Mouse (Mus musculus) neural tube, embryonic 13.5 days (tissue): ENCODE results near the gene Eppin. TPM values are rescaled to one million over a fixed set of nuclear protein-coding genes. Genes with fewer than 3 reads are reported as not detected.
"Not testable (repeated sequence)": the region's sequence is repeated elsewhere in the genome, so short reads cannot be mapped to it uniquely, and the experiment has no call there.

Experiments
- ATAC-seq: fragments of 200-750 bp; cut with Nextera tagmentation; 2 replicates; pipeline ENCODE4 v1.8.0; 2017; ENCODE audit warnings: low read depth, mild to moderate bottlenecking, moderate TSS enrichment, moderate library complexity
- H3K27ac ChIP-seq: fragments of 300-500 bp; sonication (generic); replicated peaks from 2 replicates; pipeline ENCODE4 v1.5.1; 2015; ENCODE audit warnings: moderate library complexity, mild to moderate bottlenecking, inconsistent platforms
- H3K27me3 ChIP-seq: fragments of 300-500 bp; sonication (generic); 2 replicates; pipeline ENCODE4 v1.6.1; 2015; ENCODE audit warnings: mild to moderate bottlenecking, inconsistent platforms
- H3K36me3 ChIP-seq: fragments of 300-500 bp; sonication (generic); 2 replicates; pipeline ENCODE4 v1.6.1; 2015; ENCODE audit warnings: mild to moderate bottlenecking, inconsistent platforms
- H3K4me1 ChIP-seq: fragments of 300-500 bp; sonication (generic); replicated peaks from 2 replicates; pipeline ENCODE4 v1.6.1; 2015; ENCODE audit warnings: inconsistent platforms
- H3K4me2 ChIP-seq: fragments of 300-500 bp; sonication (generic); 2 replicates; pipeline ENCODE4 v1.6.1; 2015; ENCODE audit warnings: inconsistent platforms, mild to moderate bottlenecking, moderate library complexity
- H3K4me3 ChIP-seq: fragments of 300-500 bp; sonication (generic); 2 replicates; pipeline ENCODE4 v1.5.1; 2015; ENCODE audit warnings: mild to moderate bottlenecking, inconsistent platforms
- H3K9ac ChIP-seq: fragments of 300-500 bp; sonication (generic); 2 replicates; pipeline ENCODE4 v1.6.1; 2015; ENCODE audit warnings: moderate library complexity, mild to moderate bottlenecking, inconsistent platforms
- H3K9me3 ChIP-seq: fragments of 300-500 bp; sonication (generic); 2 replicates; pipeline ENCODE4 v1.6.1; 2016; ENCODE audit warnings: inconsistent platforms
- WGBS: fragments of 180-500 bp; shearing (Covaris S2); methylation state at CpG from one replicate; pipeline ENCODE4 v1.1.7; 2015; 5-methylcytosine and 5-hydroxymethylcytosine counted together
- polyA plus RNA-seq: library from polyadenylated mRNA; unstranded; fragments of >200 nt; fragmentation: Nextera tagmentation; extraction: Ambion mirVana; gene quantifications from 2 replicates; pipeline ENCODE4 v1.2.1, GENCODE M21; 2015

Gene Eppin
- not detected in 2 replicates for polyA plus RNA-seq

DNA sequence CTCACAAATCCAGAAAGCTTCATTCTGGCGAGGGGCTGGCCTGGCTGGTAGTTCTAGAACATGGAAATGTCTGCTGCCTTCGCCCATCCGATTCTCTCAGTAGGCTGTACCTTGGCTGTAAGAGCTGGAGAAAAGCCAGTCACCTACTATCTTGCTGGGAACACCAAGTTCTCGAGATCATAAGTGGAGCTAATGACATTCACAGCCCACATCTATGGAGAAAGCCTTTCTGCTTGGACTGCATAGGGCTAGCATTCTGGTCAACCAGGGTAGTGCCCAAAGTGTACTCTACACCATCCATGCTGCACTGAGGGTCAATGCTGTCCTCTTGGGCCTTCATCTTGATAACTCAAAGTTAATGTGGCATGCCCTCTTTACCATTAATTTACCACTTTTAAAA, at the start of gene Eppin:
TSS of gene Eppin (minus strand) at position 101 of the 400 bp plus-strand sequence.
- no peaks in the 10 kb centered on the region for H3K27me3 ChIP-seq
- no peak within 1 kb of the TSS for H3K4me2 ChIP-seq
- no peak within 1 kb of the TSS for H3K27ac ChIP-seq
- no peaks in the 10 kb centered on the region for H3K9me3 ChIP-seq
- 0 out of 2 replicates have a peak, but pooled peaks cover 3% of the 10 kb centered on the region for H3K4me1 ChIP-seq
- H3K9ac ChIP-seq = no peak within 1 kb of the TSS
- no peak within 1 kb of the TSS for H3K4me3 ChIP-seq
- ATAC-seq = no peak
- no peaks in the 10 kb centered on the region for H3K36me3 ChIP-seq
- 86% methylated on average over 4 of the region's 4 CpGs for WGBS

DNA sequence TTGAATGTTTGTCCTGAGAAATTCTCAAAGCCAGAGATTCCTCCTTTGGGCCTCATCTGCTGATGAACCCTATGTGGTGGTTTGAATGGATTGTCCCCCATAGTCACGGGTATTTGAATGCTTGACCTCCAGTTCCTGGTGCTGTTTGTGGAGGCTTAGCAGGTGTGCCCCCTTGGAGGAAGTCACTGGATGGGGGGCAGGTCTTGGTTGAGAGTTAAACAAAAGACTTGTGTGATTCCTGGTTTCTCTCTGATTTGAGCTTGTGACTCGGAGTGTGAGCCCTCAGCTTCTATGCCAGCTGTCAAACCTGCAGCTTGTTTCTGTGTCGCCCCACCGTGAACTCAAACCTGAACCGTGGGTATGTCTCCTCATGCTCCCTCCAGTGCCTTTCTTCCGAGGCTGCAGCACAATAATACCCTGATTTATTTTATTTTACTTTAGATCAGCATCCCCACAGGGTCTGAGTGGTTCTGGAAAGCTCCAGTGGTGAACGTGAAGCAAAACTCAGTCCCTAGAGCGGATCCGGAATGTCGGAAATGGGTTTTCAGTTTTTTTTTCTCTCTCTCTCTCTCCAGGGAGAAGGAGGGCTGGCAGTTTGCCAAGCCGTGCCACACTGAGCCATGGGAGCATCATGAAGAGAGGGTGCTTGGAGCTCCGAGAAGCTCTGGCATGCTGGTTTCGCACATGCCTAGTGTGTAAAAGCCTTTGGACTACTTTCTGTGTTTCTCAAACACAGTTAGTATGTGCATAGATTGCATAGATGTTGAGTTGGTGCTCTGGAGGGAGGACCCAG, 48.7 kb upstream of the Eppin start:
- H3K4me2 ChIP-seq = no peak overlapping the region
- H3K27me3 ChIP-seq = no peaks in the 10 kb centered on the region
- H3K9ac ChIP-seq = no peak overlapping the region
- WGBS = 74% methylated on average over 13 of the region's 13 CpGs
- H3K36me3 ChIP-seq = no peaks in the 10 kb centered on the region
- H3K4me1 ChIP-seq = no peaks in the 10 kb centered on the region
- no peak overlapping the region for H3K4me3 ChIP-seq
- ATAC-seq = no peak
- H3K27ac ChIP-seq = no peak overlapping the region
- H3K9me3 ChIP-seq = no peaks in the 10 kb centered on the region

DNA sequence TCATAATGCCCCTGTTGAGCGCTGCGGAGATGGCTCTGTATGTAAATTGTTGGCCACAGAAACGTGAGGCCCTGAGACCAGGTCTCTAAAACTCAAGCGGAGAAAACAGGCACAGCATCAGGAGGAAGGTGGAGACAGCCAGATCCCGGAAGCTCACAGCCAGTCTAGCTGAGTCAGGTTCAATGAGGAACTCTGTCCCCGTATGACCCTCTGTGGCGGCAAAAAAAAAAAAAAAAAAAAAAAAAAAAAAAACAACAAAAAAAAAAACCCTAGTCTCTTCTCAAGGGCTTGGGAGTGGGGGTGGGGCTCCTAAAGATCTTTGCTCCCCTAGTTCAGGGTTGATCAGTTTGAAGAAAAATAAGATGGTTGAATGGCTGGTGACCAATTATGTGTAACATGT, 47.7 kb upstream of the Eppin start:
- no peak overlapping the region for H3K4me2 ChIP-seq
- no peak overlapping the region for H3K9ac ChIP-seq
- H3K4me3 ChIP-seq = no peak overlapping the region
- no peaks in the 10 kb centered on the region for H3K9me3 ChIP-seq
- H3K36me3 ChIP-seq = no peaks in the 10 kb centered on the region
- H3K27me3 ChIP-seq = no peaks in the 10 kb centered on the region
- no peaks in the 10 kb centered on the region for H3K4me1 ChIP-seq
- ATAC-seq = no peak
- H3K27ac ChIP-seq = no peak overlapping the region
- WGBS = 70% methylated on average over 7 of the region's 7 CpGs

DNA sequence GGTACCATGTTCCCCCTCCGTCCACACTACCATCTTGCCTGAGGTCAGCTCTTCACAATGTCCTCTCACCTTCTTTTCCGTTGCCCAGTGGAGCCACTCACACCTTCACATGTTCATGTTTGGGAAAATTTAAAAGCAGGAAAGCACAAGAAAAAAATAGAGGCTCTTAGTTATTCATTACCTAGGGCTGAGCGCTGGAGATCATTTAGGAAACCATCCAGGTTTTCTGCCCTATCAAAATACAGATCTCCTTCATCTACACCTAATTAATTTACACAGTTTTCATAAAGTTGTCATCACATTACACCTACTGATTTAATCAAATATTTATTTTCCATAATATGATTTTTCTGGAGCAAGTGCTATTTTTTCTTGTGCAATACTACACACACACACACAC, 45.3 kb upstream of the Eppin start, which contains the start of gene Wfdc16:
TSS of gene Wfdc16 (minus strand) at position 101 of the 400 bp plus-strand sequence.
- H3K27ac ChIP-seq = no peak within 1 kb of the TSS
- no peaks in the 10 kb centered on the region for H3K4me1 ChIP-seq
- H3K27me3 ChIP-seq = no peaks in the 10 kb centered on the region
- no peaks in the 10 kb centered on the region for H3K9me3 ChIP-seq
- H3K36me3 ChIP-seq = no peaks in the 10 kb centered on the region
- H3K9ac ChIP-seq = no peak within 1 kb of the TSS
- WGBS = 90% methylated on average over 3 of the region's 3 CpGs
- no peak within 1 kb of the TSS for H3K4me2 ChIP-seq
- no peak within 1 kb of the TSS for H3K4me3 ChIP-seq
- ATAC-seq = no peak

DNA sequence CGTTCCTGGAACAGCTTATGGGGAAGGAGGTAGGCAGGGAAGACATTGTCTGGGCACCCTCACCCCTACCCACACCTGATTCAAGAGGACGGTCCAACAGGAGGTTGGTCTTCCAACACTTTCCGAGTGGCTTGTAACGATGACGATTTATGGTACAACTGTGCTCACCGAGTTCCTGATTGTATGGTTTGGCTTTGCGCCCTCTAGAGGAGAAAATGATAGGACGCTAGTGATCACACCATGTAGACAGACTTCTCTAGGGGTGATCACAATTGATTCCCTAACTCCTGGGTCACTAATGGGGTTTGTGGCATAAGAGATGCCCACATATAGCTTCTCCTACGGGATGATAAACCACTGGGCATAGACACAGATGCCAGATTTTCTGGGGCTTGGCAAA, 41.9 kb upstream of the Eppin start:
- H3K4me1 ChIP-seq = no peaks in the 10 kb centered on the region
- H3K4me3 ChIP-seq = no peak overlapping the region
- H3K27me3 ChIP-seq = no peaks in the 10 kb centered on the region
- no peak overlapping the region for H3K27ac ChIP-seq
- no peaks in the 10 kb centered on the region for H3K36me3 ChIP-seq
- no peaks in the 10 kb centered on the region for H3K9me3 ChIP-seq
- no peak overlapping the region for H3K9ac ChIP-seq
- no peak for ATAC-seq
- WGBS = 80% methylated on average over 9 of the region's 9 CpGs
- no peak overlapping the region for H3K4me2 ChIP-seq

DNA sequence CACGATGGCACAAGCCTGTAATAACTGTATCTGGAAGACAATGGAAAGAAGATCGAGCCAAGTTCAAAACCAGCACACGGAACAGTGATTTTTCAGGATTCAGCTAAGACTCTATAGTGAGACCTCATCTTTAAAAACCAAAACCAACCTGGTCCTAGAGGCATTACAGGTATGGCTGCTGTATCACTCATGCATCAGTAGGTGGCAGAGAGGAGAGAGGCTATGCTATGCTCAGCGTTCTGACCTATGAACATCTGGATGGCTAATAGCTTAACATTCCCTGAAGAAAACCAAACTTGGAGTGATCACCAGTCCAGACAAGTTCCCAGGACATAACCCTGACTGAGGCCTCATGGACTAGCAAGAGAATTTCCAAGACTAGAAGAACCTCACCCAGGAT, 28.4 kb upstream of the Eppin start:
- no peak overlapping the region for H3K27ac ChIP-seq
- H3K4me3 ChIP-seq = no peak overlapping the region
- 84% methylated on average over 4 of the region's 4 CpGs for WGBS
- no peak overlapping the region for H3K4me2 ChIP-seq
- no peaks in the 10 kb centered on the region for H3K27me3 ChIP-seq
- ATAC-seq = no peak
- no peaks in the 10 kb centered on the region for H3K9me3 ChIP-seq
- no peaks in the 10 kb centered on the region for H3K4me1 ChIP-seq
- no peaks in the 10 kb centered on the region for H3K36me3 ChIP-seq
- H3K9ac ChIP-seq = no peak overlapping the region

DNA sequence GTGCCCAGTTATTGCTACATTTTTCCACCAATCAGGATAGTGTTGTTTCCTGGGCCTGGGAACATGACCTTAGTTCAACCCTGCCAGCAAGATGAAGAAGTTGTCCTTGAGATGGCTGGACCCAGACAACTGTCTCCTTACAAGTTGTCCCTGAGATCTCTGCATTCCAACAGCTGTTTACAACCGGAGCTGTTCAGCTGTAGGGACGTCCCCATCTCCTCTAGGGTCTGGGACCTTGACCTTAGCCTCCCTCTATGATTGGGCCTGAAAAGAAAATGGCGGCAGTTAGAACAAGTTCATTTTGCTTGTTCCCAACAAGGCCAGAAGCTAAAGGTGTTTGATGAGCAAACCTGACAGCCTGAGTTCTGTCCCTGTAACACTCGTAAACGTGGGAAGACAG, 25.7 kb upstream of the Eppin start:
- H3K4me3 ChIP-seq = no peak overlapping the region
- H3K27ac ChIP-seq = no peak overlapping the region
- H3K4me2 ChIP-seq = no peak overlapping the region
- no peaks in the 10 kb centered on the region for H3K4me1 ChIP-seq
- H3K9me3 ChIP-seq = no peaks in the 10 kb centered on the region
- H3K9ac ChIP-seq = no peak overlapping the region
- no peaks in the 10 kb centered on the region for H3K36me3 ChIP-seq
- no peaks in the 10 kb centered on the region for H3K27me3 ChIP-seq
- no peak for ATAC-seq
- WGBS = 76% methylated on average over 5 of the region's 5 CpGs

DNA sequence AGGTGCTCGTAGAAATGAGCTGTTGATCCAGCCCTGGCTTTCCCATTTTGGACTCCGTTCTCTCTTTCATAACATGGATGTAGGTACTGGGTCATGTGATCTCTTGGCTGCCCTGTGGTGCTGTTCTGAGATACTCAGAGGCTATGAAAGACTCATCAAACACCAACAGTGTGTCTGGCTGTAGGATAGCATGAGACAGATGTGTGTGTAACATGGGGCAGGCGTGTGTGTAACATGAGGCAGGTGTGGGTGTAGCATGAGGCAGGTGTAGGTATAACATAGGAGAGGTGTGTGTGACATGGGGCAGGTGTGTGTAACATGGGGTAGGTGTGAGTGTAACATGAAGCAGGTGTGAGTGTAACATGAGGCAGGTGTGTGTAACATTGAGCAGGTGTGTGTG, 22.0 kb upstream of the Eppin start:
- WGBS = 91% methylated on average over 3 of the region's 3 CpGs
- Histone ChIP-seq H3K27ac (no peak overlapping the region), H3K4me3 (no peak overlapping the region), H3K27me3 (no peaks in the 10 kb centered on the region), H3K4me1 (no peaks in the 10 kb centered on the region), H3K4me2 (no peak overlapping the region), H3K9ac (no peak overlapping the region), H3K36me3 (no peaks in the 10 kb centered on the region), H3K9me3 (no peaks in the 10 kb centered on the region)
- ATAC-seq = no peak

DNA sequence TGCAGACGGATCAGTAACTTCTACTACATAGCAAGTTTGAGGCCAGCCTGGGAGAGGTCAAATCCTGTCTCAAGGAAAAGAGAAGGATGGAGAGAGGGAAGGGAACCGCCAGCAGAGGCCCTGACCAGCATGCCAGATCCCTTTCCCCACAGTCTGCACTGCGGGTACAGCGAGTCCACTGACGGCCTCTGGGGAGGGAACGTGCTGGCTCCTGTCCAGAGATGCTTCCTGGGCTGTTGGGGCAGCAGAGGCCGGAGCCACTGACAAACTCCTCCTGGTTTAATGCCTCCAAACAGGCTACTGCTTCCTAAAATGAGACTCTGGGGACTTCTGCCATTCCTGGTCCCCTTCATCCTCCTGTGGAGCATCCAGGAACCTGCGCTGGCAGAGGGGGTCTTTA, 20.1 kb upstream of the Eppin start, which contains the start of the genes Wfdc6b and Wfdc8:
TSS of gene Wfdc6b (plus strand) at position 52 of the 400 bp plus-strand sequence.
TSS of gene Wfdc8 (minus strand) at position 156 of the 400 bp plus-strand sequence.
- not testable (repeated sequence) for H3K4me1 ChIP-seq, H3K9ac ChIP-seq, H3K27me3 ChIP-seq, H3K4me3 ChIP-seq, H3K4me2 ChIP-seq, H3K9me3 ChIP-seq, H3K36me3 ChIP-seq, H3K27ac ChIP-seq, ATAC-seq
- WGBS = 59% methylated on average over 8 of the region's 8 CpGs

DNA sequence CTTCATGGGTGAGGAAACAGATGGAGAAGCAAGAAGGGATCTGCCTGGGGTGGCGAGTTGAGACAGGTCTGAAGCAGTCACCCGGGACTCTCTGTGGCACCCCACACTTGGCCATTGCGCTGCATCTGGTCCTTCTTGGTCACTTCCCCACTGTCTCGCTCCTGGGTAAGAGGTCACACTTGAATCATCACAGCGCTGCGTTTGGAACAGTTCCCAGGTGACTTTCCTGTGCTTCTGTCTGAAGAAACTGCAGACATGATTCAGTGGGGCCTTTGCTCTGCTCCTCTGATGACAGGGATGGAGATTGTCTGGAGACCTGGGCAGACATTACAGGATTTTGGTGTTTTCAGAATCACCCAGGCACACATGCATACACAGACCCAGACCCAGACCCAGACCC, 15.4 kb upstream of the Eppin start:
- H3K9me3 ChIP-seq = no peaks in the 10 kb centered on the region
- no peak overlapping the region for H3K4me3 ChIP-seq
- H3K36me3 ChIP-seq = no peaks in the 10 kb centered on the region
- no peak for ATAC-seq
- 81% methylated on average over 6 of the region's 6 CpGs for WGBS
- no peaks in the 10 kb centered on the region for H3K27me3 ChIP-seq
- H3K4me2 ChIP-seq = no peak overlapping the region
- no peak overlapping the region for H3K27ac ChIP-seq
- H3K4me1 ChIP-seq = no peaks in the 10 kb centered on the region
- no peak overlapping the region for H3K9ac ChIP-seq

DNA sequence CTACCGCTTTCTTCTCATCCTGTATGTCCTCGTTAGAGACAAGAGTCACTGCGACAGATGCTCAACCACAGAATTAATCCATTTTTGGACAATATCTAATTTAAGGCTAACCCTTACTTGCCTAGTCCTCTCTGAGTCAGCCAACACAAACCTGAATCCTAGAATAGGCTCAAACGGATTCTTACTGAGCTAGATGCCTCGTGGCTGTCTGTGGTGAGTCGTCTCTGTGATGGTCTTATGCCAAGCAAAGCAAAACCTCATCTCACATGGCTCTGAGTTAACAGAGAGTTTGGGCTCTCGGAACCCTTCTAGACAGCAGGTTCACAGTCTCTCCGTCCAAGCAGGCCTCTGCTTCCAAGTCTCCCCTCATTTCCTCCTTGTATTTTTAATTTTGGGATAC, 11.0 kb upstream of the Eppin start:
- H3K9ac ChIP-seq = no peak overlapping the region
- H3K9me3 ChIP-seq = no peaks in the 10 kb centered on the region
- H3K27me3 ChIP-seq = no peaks in the 10 kb centered on the region
- H3K4me3 ChIP-seq = no peak overlapping the region
- H3K36me3 ChIP-seq = no peaks in the 10 kb centered on the region
- H3K4me2 ChIP-seq = no peak overlapping the region
- ATAC-seq = no peak
- 90% methylated on average over 8 of the region's 8 CpGs for WGBS
- no peak overlapping the region for H3K27ac ChIP-seq
- no peaks in the 10 kb centered on the region for H3K4me1 ChIP-seq

DNA sequence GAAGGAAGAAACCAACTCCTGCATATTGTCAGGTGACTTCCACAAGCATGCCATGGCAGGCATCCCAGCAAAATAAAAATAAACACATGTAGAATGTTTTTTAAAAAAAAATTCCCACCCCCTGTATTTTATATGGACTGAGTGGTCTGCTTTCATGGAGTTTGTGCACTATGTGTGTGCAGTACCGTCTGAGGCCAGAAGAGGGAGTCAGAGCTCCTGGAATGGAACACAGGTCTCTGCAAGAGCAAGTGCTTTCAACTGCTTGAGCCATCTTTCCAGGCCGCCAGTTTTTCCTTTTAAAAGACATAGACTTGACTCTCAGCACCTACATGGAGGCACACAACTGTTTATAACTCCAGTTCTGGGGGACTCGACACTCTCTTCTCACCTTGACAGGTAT, 10.1 kb upstream of the Eppin start:
- Histone ChIP-seq H3K27me3 (no peaks in the 10 kb centered on the region), H3K9ac (no peak overlapping the region), H3K36me3 (no peaks in the 10 kb centered on the region), H3K4me1 (no peaks in the 10 kb centered on the region), H3K27ac (no peak overlapping the region), H3K9me3 (no peaks in the 10 kb centered on the region), H3K4me3 (no peak overlapping the region), H3K4me2 (no peak overlapping the region)
- 94% methylated on average over 3 of the region's 3 CpGs for WGBS
- no peak for ATAC-seq

DNA sequence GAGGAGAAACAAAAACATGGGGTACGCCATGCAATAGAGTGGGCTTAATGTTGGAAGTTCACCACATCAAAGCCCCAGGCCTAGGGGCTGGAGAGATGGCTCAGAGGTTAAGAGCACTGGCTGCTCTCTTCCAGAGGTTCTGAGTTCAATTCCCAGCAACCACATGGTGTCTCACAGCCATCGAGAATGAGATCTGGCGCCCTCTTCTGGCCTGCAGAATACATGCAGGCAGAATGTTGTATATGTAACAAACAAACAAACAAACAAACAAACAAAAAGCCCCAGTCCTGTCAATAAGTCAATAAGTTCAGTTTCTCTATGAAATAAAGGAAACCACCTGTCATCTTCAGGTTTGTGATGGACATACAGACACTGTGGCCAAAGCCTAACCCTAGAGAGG, 6.8 kb upstream of the Eppin start:
- Histone ChIP-seq H3K9ac (no peak overlapping the region), H3K4me3 (no peak overlapping the region), H3K36me3 (no peaks in the 10 kb centered on the region), H3K27ac (no peak overlapping the region), H3K9me3 (no peaks in the 10 kb centered on the region), H3K27me3 (no peaks in the 10 kb centered on the region), H3K4me2 (no peak overlapping the region), H3K4me1 (no peaks in the 10 kb centered on the region)
- 65% methylated on average over 3 of the region's 3 CpGs for WGBS
- no peak for ATAC-seq
